Mouse (Mus musculus) embryonic stem cell, embryonic (primary cell): ENCODE measurements around the gene Me3.

Experiments used
- CTCF ChIA-PET, 4 experiments: fragments of 300-600 bp in 2 of 4; fragments of 350-600 bp in 2 of 4; sonication (Branson Sonifier 250); formaldehyde crosslinking; loops; one replicate each; lab custom pipeline; 2022; ENCODE audit warnings: inconsistent platforms in 2 of 4; lab: Charles Lee
- POLR2A ChIA-PET, 4 experiments: fragments of 300-600 bp in 2 of 4; fragments of 350-600 bp in 2 of 4; sonication (Branson Sonifier 250); formaldehyde crosslinking; loops; one replicate each; lab custom pipeline; 2022; ENCODE audit warnings: antibody characterized with exemption in 4 of 4, inconsistent platforms in 1 of 4; lab: Charles Lee

Me3 gene

DNA sequence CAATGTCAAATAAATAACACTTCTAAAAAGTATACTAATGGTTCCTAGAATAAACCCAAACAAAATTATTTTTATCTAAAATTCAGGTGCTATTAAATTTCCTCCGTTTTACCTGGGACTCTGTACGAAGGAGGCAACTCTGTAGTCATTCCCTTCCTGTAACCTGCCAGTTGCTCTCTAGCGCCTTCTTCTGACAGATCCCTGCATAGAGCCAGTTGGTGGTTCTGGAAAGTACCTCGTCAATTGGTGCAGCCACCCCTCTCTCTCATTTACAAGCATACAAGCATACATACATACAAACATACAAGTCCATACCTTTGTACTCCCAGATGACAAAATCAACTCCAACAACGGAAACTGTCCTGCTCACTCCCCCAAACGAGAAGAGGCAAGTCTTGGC is 211.3 kb downstream of the Me3 start:
- ChIA-PET POLR2A (no interaction called here), CTCF (interaction anchor here in 1 of 4 experiments (0.8 to 2.3 kb wide), 2 partner anchors 365 to 406 kb away, joined by 3 to 6 read pairs; no protein-coding TSS in a partner anchor)

DNA sequence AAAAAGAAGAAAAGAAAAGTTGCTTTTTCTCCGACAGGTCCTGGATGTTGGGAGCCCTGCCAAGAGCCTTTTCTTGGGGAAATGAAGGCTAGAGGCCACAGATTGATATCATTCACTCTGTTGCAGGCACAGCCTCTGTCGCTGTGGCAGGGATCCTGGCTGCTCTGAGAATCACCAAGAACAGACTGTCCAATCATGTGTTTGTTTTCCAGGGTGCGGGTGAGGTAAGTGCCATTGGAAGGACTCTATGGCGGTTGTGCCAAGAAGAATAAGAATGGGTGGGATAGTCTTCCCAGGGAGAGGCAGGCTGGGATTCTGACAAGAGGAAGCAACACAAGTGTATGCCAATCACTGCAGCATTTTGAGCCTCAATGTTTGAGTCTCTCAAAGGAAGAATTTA is 213.5 kb downstream of the Me3 start:
- ChIA-PET POLR2A (no interaction called here), CTCF (no interaction called here)

DNA sequence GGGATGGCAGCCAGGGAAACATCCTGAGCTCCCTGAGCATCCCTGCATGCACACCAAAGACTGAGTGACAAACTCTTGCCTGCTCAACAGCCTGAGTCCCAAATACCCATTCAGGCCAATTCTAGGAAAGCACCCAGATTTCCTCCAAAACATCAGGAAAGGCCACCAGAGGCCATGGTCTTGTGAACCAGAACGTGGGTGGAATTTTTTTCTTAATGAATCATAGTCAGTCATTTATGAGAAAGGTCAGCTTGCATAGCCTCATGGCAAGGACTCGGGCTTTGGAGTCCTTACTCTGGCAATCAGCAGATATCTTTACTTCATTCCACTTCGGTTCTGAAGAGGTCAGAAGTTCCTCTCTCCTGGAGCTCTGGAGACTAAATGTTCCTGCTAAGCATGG is 218.3 kb downstream of the Me3 start:
- ChIA-PET POLR2A (interaction anchor here in 1 of 4 experiments (1.2 kb wide), 1 partner anchor 373 kb away, joined by 3 read pairs; no protein-coding TSS in a partner anchor), CTCF (interaction anchor here in 3 of 4 experiments (0.6 to 1.6 kb wide), 5 partner anchors 9 to 57 kb away, joined by 3 to 12 read pairs (median 4); no protein-coding TSS in a partner anchor)

DNA sequence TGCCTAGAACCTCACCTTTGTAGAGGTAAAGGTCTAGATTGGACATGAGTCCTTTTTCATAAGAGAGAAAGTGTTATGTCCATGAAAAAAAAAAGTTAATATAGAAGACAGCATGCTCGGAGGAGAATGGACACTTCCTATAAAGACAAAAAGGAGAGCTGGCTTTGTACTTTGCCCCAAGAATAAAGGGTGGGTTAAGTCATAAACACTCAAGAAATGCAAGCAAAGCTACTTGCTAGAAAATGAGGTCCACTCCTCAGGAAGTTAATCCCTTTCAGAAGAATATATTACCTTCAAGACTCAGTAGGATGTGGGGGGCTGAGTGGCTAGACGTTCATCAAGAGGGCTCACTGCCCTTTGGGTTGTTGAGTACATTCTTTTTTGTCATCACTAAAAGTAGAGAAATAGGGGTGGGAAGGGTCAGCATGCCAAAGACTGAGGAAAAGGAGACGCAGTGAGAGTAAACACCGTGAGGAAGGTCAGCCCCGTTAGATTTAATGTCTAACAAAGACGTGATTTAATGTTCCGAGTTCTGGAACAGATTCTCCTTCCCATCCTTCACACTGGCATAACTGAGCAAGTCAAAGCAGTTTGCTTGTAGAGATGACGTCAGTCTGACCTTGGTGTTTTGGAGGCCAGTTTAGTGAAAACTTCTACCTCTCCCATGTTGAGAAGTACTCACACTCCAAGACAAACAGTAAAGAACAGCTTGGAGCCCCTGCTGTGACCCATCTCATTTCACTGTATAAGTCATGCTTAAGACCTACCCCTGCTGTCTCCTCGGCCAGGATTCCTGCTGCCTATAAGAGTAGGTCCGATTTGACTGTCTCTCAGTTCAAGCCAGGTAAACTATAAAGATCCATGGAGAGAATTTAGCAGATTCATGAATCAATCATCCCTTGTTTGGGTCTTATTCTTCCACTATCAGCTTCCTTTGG is 220.2 kb downstream of the Me3 start:
- ChIA-PET POLR2A (no interaction called here), CTCF (interaction anchor here in 3 of 4 experiments (0.7 to 1.1 kb wide), 3 partner anchors 12 to 13 kb away, joined by 3 to 5 read pairs (median 3); no protein-coding TSS in a partner anchor)

DNA sequence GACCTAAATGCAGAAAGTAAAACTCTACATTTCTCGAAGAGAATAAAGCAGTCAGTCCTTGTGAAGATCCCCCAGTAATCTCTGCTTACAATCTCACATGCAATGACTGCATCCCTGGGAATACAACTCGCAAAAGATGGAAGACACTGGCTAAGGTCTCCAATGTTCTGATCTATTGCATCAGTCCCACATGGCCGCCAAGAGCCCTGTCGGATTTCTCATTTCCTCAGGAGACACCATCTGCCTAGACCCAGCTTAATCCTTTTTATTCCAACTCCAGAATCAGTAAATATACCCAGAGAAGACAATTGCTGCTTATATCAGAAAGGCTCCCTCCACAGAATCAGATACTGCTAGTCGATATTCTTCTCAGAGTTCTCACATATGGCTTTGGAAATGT is 220.9 kb downstream of the Me3 start:
- ChIA-PET POLR2A (no interaction called here), CTCF (interaction anchor here in 1 of 4 experiments (0.7 kb wide), 1 partner anchor 12 kb away, joined by 3 read pairs; no protein-coding TSS in a partner anchor)

DNA sequence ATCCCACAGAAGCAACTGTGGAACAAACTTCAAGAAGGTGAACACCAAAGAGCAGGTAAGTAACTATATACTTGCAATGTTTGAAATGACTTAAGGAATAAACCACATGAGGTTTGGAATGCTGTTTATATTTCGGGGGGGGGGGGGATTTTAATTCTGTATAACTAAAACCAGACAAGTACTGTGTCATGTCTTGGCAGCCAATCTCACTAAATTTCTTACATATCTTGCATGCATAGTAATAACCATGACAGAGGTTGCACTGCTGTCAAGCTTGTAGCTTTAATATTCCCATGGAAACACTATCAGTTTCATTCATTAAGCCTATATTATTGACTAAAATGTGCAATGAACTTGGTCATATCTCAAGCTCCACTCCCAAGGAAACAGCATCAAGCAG is 223.0 kb downstream of the Me3 start:
- POLR2A ChIA-PET, result interaction anchor here in 2 of 4 experiments (1.5 to 2.1 kb wide), 2 partner anchors 10 kb away, joined by 3 to 10 read pairs; no protein-coding TSS in a partner anchor
- CTCF ChIA-PET, result interaction anchor here in 3 of 4 experiments (0.7 to 2.9 kb wide), 3 partner anchors 10 to 36 kb away, joined by 3 to 17 read pairs (median 14); no protein-coding TSS in a partner anchor

DNA sequence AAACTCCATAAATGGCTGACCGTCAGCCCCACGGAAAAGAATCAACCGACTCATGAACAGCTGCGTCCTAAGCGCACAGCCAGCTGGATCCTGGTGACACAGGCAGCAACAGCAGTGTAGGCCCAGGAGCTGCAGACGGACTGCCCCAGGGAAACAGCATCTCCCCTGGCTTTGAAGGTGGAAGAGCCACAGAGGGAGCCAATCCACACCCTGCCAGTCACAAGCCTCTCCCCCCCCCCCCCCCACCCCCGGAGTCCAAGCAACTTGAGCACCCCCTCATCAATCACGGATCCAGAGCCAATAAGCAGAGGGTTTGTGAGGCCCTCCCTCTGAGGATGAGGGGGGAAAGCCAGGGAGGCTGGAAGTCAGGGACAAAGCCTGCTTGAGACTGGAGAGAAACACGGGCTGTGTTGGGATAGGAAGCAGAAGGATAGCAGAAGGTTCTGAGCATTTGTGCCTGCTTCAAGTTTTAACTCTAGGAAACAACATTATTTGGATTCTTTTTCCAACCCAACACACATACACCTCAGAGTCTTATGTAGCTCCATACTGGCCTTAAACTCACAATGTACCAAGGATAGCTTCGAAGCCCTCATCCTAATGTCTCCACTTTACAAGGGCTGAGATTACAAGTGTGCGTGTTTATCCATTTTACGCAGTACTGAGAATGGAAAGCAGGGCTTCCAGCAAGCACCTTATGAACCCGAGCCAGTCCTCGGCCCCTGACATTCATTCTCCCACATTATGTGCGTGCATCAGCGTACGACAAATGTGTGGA is 224.4 kb downstream of the Me3 start:
- ChIA-PET POLR2A (interaction anchor here in 2 of 4 experiments (1.4 to 2.1 kb wide), 2 partner anchors 8 kb away, joined by 4 to 10 read pairs; no protein-coding TSS in a partner anchor), CTCF (interaction anchor here in 1 of 4 experiments (0.8 to 2.9 kb wide), 3 partner anchors 9 to 419 kb away, joined by 3 to 14 read pairs (median 4); no protein-coding TSS in a partner anchor)

DNA sequence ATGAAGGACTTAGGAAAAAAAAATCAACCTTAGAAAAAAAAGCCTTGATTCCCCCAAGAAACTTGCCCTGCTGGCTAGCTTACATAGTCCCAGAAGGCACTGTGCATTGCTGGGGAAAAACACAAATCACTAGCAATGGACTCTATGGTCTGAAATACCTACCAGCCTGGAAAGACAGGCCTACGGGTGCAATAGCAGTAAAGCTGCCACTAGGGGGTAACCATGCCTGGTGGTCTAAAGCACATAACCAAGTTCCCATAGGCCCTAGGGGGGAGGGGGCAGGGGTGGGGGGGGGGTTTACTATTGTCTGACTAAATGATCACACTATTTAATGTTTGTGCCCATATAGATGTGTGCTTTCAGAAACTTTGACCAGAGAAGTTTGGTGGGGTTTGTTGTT is 232.6 kb downstream of the Me3 start:
- POLR2A ChIA-PET, result interaction anchor here in 3 of 4 experiments (0.6 to 2.0 kb wide), 7 partner anchors 8 to 251 kb away, joined by 3 to 10 read pairs (median 3); no protein-coding TSS in a partner anchor
- CTCF ChIA-PET, result interaction anchor here (0.6 to 2.7 kb wide), 22 partner anchors 9 to 1379 kb away, joined by 3 to 14 read pairs (median 3); no protein-coding TSS in a partner anchor

DNA sequence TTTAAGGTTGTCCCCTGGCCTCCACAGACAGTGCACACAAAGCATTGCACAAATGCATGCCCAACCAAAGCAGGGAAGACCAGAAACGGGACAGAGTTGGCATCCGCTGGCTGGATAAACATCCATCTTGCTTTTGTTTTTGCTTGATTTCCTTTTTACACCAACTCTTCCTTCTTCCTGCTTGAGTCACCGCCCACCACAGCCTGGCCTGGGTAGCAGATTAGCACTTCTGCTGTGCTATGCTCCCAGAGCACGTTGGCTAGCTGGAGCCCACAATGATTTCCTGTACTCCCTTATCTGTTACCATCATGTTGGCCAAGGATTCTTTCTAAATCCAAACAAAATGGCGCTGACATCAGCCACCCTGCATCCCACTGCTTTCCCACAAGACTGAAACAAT is 235.0 kb downstream of the Me3 start:
- ChIA-PET CTCF (interaction anchor here in 2 of 4 experiments (0.9 to 1.6 kb wide), 4 partner anchors 24 to 389 kb away, joined by 3 to 5 read pairs (median 4); no protein-coding TSS in a partner anchor), POLR2A (interaction anchor here in 1 of 4 experiments (1.1 kb wide), 1 partner anchor 10 kb away, joined by 3 read pairs; no protein-coding TSS in a partner anchor)

DNA sequence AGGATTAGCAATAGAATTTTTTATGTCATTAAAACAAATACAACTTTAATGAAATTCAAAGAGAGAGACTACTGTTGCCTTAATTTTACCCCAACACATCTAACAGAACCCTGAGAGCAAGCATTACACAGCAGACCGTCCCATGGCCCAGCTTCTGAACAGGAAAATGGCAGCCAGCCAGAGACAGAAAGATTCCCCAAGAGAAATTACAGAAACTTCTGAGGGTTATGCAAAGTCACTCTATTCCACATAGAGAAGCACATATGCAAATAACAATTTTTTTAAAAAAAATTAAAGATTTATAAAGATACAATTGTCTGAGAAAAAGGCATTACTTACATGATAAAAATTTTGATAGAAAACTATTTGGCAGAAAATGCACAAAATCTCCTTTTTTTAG is 247.5 kb downstream of the Me3 start:
- CTCF ChIA-PET, result no interaction called here

DNA sequence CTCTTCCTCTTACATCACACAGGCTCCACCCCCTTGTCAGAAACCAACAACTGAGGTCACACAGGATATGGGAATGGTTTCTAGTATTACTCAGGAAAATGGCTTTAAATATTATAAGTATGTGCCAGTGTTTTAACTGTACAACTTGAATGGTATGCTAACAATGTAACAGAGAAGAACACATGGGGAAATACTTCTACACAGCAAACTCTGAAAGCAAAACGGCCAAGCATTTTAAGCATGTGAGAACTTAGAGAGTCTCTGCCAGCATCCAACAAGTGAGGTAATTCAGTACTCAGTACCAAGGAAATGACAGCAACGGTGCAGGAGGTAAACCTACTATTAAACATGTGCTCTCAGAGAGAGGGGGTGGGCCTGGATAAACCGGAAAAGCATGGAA is 252.4 kb downstream of the Me3 start:
- ChIA-PET POLR2A (no interaction called here), CTCF (no interaction called here)

More for the DNA sequence above, 247.5 kb downstream of the Me3 start:
- POLR2A ChIA-PET, result no interaction called here

DNA sequence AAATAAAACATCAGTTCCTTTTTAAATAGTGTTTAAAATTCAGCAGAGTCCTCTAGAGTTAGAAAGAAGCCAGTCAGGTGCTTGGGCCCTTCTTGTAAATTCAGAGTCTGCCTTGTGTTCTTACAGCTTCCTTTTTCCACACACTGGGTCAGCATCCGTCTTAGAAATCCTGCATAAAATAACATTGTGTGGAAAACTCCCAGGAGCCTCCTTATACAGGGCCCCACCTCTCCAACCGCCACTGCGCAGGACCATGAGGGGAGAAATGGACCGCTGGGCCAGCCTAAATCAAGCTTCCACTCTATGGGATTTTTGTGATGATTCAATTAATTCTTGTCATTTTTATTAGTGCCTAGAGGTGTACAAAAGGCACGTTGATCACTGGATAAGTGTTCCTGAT is 259.2 kb downstream of the Me3 start:
- ChIA-PET POLR2A (interaction anchor here in 1 of 4 experiments (1.0 to 1.4 kb wide), 3 partner anchors 9 to 49 kb away, joined by 3 to 5 read pairs (median 4); partner anchors contain the start of genes Ccdc81 and Hikeshi), CTCF (interaction anchor here (0.5 to 1.7 kb wide), 28 partner anchors 10 to 1568 kb away, joined by 3 to 14 read pairs (median 3); no protein-coding TSS in a partner anchor)

DNA sequence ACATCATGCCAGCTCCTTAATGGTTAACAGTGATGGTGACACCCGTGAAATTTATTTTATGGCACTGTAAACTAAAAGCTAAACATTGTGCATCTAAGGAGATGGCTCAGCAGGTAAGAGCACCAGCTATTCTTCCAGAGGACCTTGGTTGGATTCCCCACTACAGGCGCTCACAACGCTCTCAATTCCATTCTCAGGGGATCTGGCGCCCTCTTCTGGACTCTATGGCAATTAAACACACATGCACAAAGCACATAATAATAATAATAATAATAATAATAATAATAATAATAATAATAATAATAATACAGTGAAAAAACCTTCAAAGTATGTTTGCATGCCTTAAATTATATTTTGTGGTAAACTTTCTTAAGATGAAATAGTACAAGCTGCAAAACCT is 259.7 kb downstream of the Me3 start:
- POLR2A ChIA-PET, result interaction anchor here in 2 of 4 experiments (0.6 to 1.4 kb wide), 5 partner anchors 9 to 552 kb away, joined by 3 to 5 read pairs (median 4); partner anchors contain the start of genes Ccdc81 (in 1 of the 2) and Hikeshi (in 1 of the 2)
- CTCF ChIA-PET, result interaction anchor here (0.5 to 1.7 kb wide), 27 partner anchors 9 to 1567 kb away, joined by 3 to 14 read pairs (median 3); no protein-coding TSS in a partner anchor

DNA sequence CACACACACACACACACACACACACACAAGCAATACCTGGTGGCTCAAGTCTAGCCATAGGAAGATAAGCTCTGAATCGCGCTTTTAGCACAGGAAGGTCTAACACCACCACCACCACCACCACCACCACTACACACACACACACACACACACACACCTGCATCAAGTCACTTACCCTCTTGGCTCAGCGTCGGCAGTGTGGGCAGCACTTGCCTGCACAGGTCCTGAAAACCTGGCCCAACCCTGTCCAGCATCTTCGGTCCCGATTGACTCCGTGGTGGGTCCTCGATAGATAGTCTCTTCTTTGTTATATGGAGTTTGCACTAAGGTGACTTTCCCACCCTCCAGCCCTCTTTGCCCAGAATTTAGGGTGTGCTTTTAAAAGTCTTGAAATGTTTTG is 270.8 kb downstream of the Me3 start:
- ChIA-PET POLR2A (interaction anchor here in 1 of 4 experiments (0.6 to 1.2 kb wide), 4 partner anchors 12 to 119 kb away, joined by 3 to 5 read pairs (median 3); no protein-coding TSS in a partner anchor), CTCF (interaction anchor here in 3 of 4 experiments (0.6 to 0.8 kb wide), 3 partner anchors 95 to 425 kb away, joined by 3 to 4 read pairs (median 3); no protein-coding TSS in a partner anchor)

DNA sequence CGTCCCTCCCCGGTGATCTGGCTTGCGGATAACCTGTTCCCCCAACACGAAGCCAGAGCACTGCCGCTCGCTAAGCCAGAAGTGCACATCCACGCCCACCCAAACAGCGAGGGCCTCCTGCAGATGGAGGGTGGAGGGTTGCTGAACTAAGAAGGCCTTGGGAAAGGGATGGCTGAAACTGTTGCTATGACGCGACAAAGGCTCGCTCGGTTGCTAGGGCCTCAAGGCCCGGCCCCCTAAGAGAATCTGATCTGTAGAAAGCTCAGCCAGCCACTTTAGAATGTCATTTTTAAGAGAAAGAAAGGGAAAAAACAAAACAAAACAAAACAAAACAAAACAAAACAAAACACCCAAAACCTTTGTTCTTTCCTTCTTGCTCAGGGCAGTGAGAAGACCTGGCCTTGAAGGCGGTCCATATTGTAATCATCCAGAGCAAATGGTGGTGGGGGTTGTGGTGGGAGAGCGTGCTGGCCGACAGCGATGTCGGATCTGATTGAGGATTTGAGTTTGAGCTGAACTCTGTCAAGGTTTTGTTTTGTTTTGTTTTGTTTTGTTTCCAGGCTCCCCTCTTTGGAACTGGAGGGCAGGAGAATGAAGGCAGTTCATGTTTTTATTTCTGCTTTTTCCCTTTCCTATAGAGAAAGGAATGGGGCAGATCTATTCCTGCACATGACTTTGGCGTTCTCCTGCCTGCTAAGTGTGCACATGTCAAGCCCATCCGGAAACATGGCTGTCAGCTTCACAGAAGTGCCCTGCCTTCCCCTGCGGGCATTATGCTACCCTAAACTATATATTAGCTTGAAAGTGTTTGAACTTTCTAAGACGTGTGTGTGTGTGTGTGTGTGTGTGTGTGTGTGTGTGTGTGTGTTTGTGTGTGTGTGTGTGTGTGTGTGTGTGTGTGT is 271.5 kb downstream of the Me3 start, which contains the start of gene Ccdc81:
TSS of gene Ccdc81 (minus strand) at position 188 of the 902 bp plus-strand sequence.
- CTCF ChIA-PET, result interaction anchor here in 3 of 4 experiments (0.7 to 0.9 kb wide), 3 partner anchors 95 to 426 kb away, joined by 3 read pairs; no protein-coding TSS in a partner anchor
- POLR2A ChIA-PET, result interaction anchor here in 1 of 4 experiments (0.6 to 1.2 kb wide), 6 partner anchors 12 to 726 kb away, joined by 3 read pairs; no protein-coding TSS in a partner anchor
